Mouse (Mus musculus) megakaryocyte, adult 5-6 weeks (primary cell): ENCODE measurements at regions not wholly inside any gene's neighbourhood (a gene's known extent, or its start where the extent isn't known, plus 50 kb on each side); places are given as distances from the start of the nearest gene placed in this dataset.

Experiments
- ATAC-seq: 2 replicates; pipeline ENCODE4 v1.8.0; 2016; ENCODE audit warnings: mild to moderate bottlenecking, inconsistent platforms; ENCODE audit not compliant: poor library complexity, severe bottlenecking

- peak; percentile 51; the same call in 1 of the 2 replicates for ATAC-seq
Observed at GRCm38 (mm10) chr19:13980988-13981630, 67.8 kb downstream of the Olfr1505 start.

GRCm38 (mm10) chr19:13982823-13983222, 69.5 kb downstream of the Olfr1505 start:
- no peak for ATAC-seq
